Mouse (Mus musculus): ENCODE measurements at regions not wholly inside any gene's neighbourhood (a gene's known extent, or its start where the extent isn't known, plus 50 kb on each side); places are given as distances from the start of the nearest gene placed in this dataset.

GRCm38 (mm10) chr14:46076738-46077137 is 302.5 kb upstream of the Gm15217 start:
- WGBS, result 69% methylated on average over 2 of the region's 2 CpGs
- no peak for TF ChIP-seq POLR2A (IDR thresholded peaks at IDR 0.05; ENCODE audit: low read depth, low read length)
- TF ChIP-seq CTCF (conservative IDR thresholded peaks at IDR 0.05; ENCODE audit: insufficient read depth, insufficient read length, low read depth, low read length), result peak; percentile 34; the same call in 1 of the 2 replicates

DNA sequence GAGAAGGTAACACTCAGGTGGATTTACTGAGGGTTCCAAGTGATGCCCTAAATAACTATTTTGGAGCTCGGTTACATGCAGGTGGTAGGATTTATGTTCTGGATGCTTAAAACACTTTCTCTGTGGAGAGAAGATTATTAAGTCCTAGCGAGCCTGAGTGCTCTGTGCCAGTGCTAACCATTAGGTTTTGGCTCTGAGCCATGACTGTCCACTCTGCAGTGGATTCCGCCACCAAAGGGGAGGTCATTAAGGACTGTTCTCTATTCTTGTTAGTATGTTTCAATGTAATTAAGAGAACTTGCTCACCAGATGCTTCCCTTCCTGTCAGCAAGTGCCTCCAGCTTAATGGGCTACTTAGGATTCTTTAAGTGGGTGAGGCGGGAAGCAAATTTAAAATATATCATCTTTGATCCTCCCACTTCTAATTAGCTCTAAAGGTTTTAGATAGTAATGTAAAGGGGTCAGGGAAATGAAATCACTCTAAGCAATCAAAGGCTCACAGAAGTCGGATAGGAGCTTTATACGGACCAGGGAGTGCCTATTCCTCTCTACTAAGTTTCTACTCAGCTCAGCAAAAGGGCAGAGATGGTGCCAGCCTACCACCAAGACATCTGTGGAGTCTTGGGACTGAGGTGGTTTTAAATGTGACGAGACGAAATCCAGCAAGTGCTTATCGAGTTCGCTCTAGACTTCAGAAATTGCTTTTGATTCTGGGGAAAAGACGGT is 301.6 kb upstream of the Gm15217 start:
- no peak for TF ChIP-seq CTCF (conservative IDR thresholded peaks at IDR 0.05; ENCODE audit: insufficient read depth, insufficient read length, low read depth, low read length)
- no peak for TF ChIP-seq POLR2A (IDR thresholded peaks at IDR 0.05; ENCODE audit: low read depth, low read length)
- no peaks in the 10 kb centered on the region for H3K36me3 ChIP-seq (ENCODE audit: control insufficient read depth, insufficient read depth, low read length)
- H3K4me1 ChIP-seq (ENCODE audit: control insufficient read depth, insufficient read depth, low read length), result no peaks in the 10 kb centered on the region
- no peak overlapping the region for H3K27ac ChIP-seq (ENCODE audit: insufficient read depth, low read depth, low read length)
- no peaks in the 10 kb centered on the region for H3K27me3 ChIP-seq (replicated peaks; ENCODE audit: control insufficient read depth, insufficient read depth, low read length)
- no peak overlapping the region for H3K4me3 ChIP-seq (ENCODE audit: insufficient read depth, low read depth, low read length)
- WGBS, result 72% methylated on average over 11 of the region's 11 CpGs
- DNase-seq, result peak; percentile 11

More at GRCm38 (mm10) chr14:46076738-46077137, 302.5 kb upstream of the Gm15217 start:
- Histone ChIP-seq H3K4me3 (ENCODE audit: insufficient read depth, low read depth, low read length) (no peak overlapping the region), H3K27me3 (replicated peaks; ENCODE audit: control insufficient read depth, insufficient read depth, low read length) (no peaks in the 10 kb centered on the region), H3K4me1 (ENCODE audit: control insufficient read depth, insufficient read depth, low read length) (no peaks in the 10 kb centered on the region), H3K27ac (ENCODE audit: insufficient read depth, low read depth, low read length) (no peak overlapping the region), H3K36me3 (ENCODE audit: control insufficient read depth, insufficient read depth, low read length) (no peaks in the 10 kb centered on the region)
- peak; percentile 20 for DNase-seq

DNA sequence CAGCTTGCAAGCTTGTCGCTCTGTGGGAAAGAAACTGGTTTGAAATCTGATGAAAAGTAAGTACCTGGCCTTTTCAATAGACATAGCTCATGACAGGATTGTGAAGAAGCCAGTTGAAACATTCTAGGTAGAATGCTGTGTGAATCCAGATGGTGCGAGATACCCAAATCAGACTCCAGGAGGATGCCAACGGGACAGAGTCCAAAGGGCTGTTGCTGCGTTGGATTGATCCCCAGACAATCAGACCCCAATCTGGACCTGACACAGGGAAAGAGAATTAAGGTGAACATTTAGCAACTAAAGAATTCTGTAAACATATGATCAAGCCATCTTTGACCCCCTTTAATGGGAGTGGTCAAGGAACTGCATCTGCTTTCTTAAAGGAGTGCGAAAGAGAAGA is 296.6 kb upstream of the Gm15217 start:
- Histone ChIP-seq H3K27ac (ENCODE audit: insufficient read depth, low read depth, low read length) (no peak overlapping the region), H3K4me1 (ENCODE audit: control insufficient read depth, insufficient read depth, low read length) (no peaks in the 10 kb centered on the region), H3K36me3 (ENCODE audit: control insufficient read depth, insufficient read depth, low read length) (no peaks in the 10 kb centered on the region), H3K27me3 (replicated peaks; ENCODE audit: control insufficient read depth, insufficient read depth, low read length) (no peaks in the 10 kb centered on the region), H3K4me3 (ENCODE audit: insufficient read depth, low read depth, low read length) (no peak overlapping the region)
- no peak for DNase-seq
- 94% methylated on average over 5 of the region's 5 CpGs for WGBS
- no peak for TF ChIP-seq POLR2A (IDR thresholded peaks at IDR 0.05; ENCODE audit: low read depth, low read length)
- TF ChIP-seq CTCF (conservative IDR thresholded peaks at IDR 0.05; ENCODE audit: insufficient read depth, insufficient read length, low read depth, low read length), result no peak

DNA sequence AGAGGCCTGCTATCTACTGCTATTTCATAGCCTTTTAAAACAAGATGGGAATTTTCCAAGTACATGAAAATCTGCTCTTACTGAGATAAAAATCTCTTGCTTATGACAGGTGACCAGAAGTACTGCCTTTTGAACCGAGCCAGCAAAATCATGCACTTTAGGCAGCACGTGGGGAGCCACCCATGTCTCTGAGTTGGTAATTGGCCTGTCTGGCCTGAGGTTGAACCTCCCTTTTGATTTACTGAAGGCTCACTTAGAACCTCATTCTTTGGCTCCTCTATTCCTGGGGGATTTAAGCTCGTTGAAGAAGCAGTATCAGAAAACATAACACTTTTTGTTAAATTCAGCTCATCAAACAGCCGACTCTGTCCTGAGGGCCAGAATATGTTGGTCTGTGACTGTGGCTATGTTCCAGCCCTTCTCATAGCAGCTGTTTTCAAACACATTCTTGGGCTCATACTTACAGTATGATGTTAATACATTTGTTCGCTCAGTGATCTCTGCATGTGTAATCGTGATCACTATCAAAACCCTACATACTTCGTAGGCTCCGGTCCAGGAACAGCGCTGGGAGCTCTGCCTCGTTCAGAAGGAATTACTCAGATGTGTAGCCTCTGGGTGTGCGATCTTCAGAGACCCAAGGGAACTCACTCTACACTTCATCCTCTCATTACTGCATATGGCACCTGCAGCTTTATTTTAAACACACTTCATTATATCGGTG is 290.1 kb upstream of the Gm15217 start:
- H3K4me1 ChIP-seq (ENCODE audit: control insufficient read depth, insufficient read depth, low read length), result no peaks in the 10 kb centered on the region
- no peak overlapping the region for H3K4me3 ChIP-seq (ENCODE audit: insufficient read depth, low read depth, low read length)
- no peak for DNase-seq
- H3K27me3 ChIP-seq (replicated peaks; ENCODE audit: control insufficient read depth, insufficient read depth, low read length), result no peaks in the 10 kb centered on the region; the same call in 1 of the 2 replicates
- H3K36me3 ChIP-seq (ENCODE audit: control insufficient read depth, insufficient read depth, low read length), result no peaks in the 10 kb centered on the region
- peak overlapping the region; percentile 3; the same call in 1 of the 2 replicates for H3K27ac ChIP-seq (ENCODE audit: insufficient read depth, low read depth, low read length)
- TF ChIP-seq CTCF (conservative IDR thresholded peaks at IDR 0.05; ENCODE audit: insufficient read depth, insufficient read length, low read depth, low read length), result no peak
- TF ChIP-seq POLR2A (IDR thresholded peaks at IDR 0.05; ENCODE audit: low read depth, low read length), result no peak
- WGBS, result 71% methylated on average over 12 of the region's 12 CpGs

GRCm38 (mm10) chr14:46115950-46116349 is 263.3 kb upstream of the Gm15217 start:
- DNase-seq, result no peak
- Histone ChIP-seq H3K4me3 (ENCODE audit: insufficient read depth, low read depth, low read length) (no peak overlapping the region), H3K27ac (ENCODE audit: insufficient read depth, low read depth, low read length) (no peak overlapping the region), H3K4me1 (ENCODE audit: control insufficient read depth, insufficient read depth, low read length) (no peaks in the 10 kb centered on the region), H3K36me3 (ENCODE audit: control insufficient read depth, insufficient read depth, low read length) (no peaks in the 10 kb centered on the region), H3K27me3 (replicated peaks; ENCODE audit: control insufficient read depth, insufficient read depth, low read length) (no peaks in the 10 kb centered on the region)
- no peak for TF ChIP-seq POLR2A (IDR thresholded peaks at IDR 0.05; ENCODE audit: low read depth, low read length)
- no peak for TF ChIP-seq CTCF (conservative IDR thresholded peaks at IDR 0.05; ENCODE audit: insufficient read depth, insufficient read length, low read depth, low read length)
- 74% methylated on average over 3 of the region's 3 CpGs for WGBS

- 71% methylated on average over 1 of the region's 1 CpGs for WGBS
- Histone ChIP-seq H3K4me3 (ENCODE audit: insufficient read depth, low read depth, low read length) (no peak overlapping the region), H3K36me3 (ENCODE audit: control insufficient read depth, insufficient read depth, low read length) (no peaks in the 10 kb centered on the region), H3K27me3 (replicated peaks; ENCODE audit: control insufficient read depth, insufficient read depth, low read length) (no peaks in the 10 kb centered on the region), H3K27ac (ENCODE audit: insufficient read depth, low read depth, low read length) (no peak overlapping the region), H3K4me1 (ENCODE audit: control insufficient read depth, insufficient read depth, low read length) (no peaks in the 10 kb centered on the region)
- DNase-seq, result no peak
- TF ChIP-seq CTCF (conservative IDR thresholded peaks at IDR 0.05; ENCODE audit: insufficient read depth, insufficient read length, low read depth, low read length), result no peak
- TF ChIP-seq POLR2A (IDR thresholded peaks at IDR 0.05; ENCODE audit: low read depth, low read length), result no peak
These were observed 252.7 kb upstream of the Gm15217 start for GRCm38 (mm10) chr14:46126541-46126940.

GRCm38 (mm10) chr14:46129762-46130161 is 249.5 kb upstream of the Gm15217 start:
- no peak for DNase-seq
- TF ChIP-seq POLR2A (IDR thresholded peaks at IDR 0.05; ENCODE audit: low read depth, low read length) (no peak), CTCF (conservative IDR thresholded peaks at IDR 0.05; ENCODE audit: insufficient read depth, insufficient read length, low read depth, low read length) (no peak)
- H3K27ac ChIP-seq (ENCODE audit: insufficient read depth, low read depth, low read length), result no peak overlapping the region
- no peaks in the 10 kb centered on the region for H3K4me1 ChIP-seq (ENCODE audit: control insufficient read depth, insufficient read depth, low read length)
- 64% methylated on average over 3 of the region's 3 CpGs for WGBS
- H3K36me3 ChIP-seq (ENCODE audit: control insufficient read depth, insufficient read depth, low read length), result no peaks in the 10 kb centered on the region
- H3K27me3 ChIP-seq (replicated peaks; ENCODE audit: control insufficient read depth, insufficient read depth, low read length), result no peaks in the 10 kb centered on the region
- no peak overlapping the region for H3K4me3 ChIP-seq (ENCODE audit: insufficient read depth, low read depth, low read length)

Measured in kidney, adult 2 months (tissue).